Mouse (Mus musculus) liver, adult 2 months (tissue): ENCODE results near the gene Nol4l.

Experiments used
- CTCF ChIP-seq: fragments of 200-500 bp; IDR thresholded peaks from 2 replicates; pipeline ENCODE4 v1.5.1; 2011; ENCODE audit warnings: low read depth, low read length, control low read depth
- POLR2A ChIP-seq: fragments of 200-500 bp; IDR thresholded peaks from 2 replicates; pipeline ENCODE4 v1.6.1; 2011; ENCODE audit warnings: low read length, control low read depth; ENCODE audit not compliant: insufficient read depth; ENCODE audit errors: extremely low read depth

DNA sequence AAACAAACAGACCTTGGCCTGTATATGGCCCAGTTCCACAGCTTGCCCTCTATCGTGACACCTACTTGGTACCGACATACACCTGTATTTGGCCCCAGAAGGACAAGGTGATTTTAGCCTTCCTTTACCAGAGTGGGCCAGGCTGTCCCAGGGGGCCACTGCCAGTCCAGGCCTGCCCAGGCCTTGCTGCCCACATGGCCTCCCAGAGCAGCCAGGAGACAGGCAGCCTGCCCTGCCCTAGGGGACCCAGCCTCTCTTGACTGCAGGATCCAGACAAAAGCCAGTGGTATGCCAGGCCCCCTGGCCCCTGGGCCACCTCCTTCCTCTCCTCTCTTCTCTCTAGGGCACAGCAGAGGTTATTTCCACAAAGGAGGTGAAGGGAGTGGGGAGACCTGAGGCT lies 21.8 kb downstream of the Nol4l start:
- no peak for TF ChIP-seq POLR2A
- no peak for TF ChIP-seq CTCF
